Mouse (Mus musculus) mammary gland, adult 2 months (tissue): ENCODE data around the gene ccdc198. TPM values are rescaled to one million over a fixed set of nuclear protein-coding genes. Genes with fewer than 3 reads are reported as not detected.

ENCODE experiments used
- polyA plus RNA-seq: library from polyadenylated mRNA; depleted of rRNA; stranded (reverse); fragments of >200 nt; gene quantifications from 2 replicates; pipeline ENCODE4 v1.2.3, GENCODE M21; 2012; ENCODE audit warnings: low replicate concordance; rRNA removed

ccdc198 gene
- not detected in 2 replicates for polyA plus RNA-seq

GRCm38 (mm10) chr14:49245126-49245714 lies at the start of gene ccdc198:
TSS of gene ccdc198 (minus strand) at chr14:49245474.

GRCm38 (mm10) chr14:49171867-49172581 lies 73.2 kb downstream of the ccdc198 start, which contains the start of gene Naa30:
TSS of gene Naa30 (plus strand) at chr14:49172226.

Other genes starting within 250 kb of the ccdc198 start
- 6.4 and 15.7 TPM in 2 replicates for gene Ap5m1, start 179.4 kb downstream of the ccdc198 start, polyA plus RNA-seq
- 9.2 and 11.5 TPM in 2 replicates for gene Exoc5, start 178.8 kb downstream of the ccdc198 start, polyA plus RNA-seq
- 5.7 and 11.9 TPM in 2 replicates for gene Naa30, start 73.2 kb downstream of the ccdc198 start, polyA plus RNA-seq